Mouse (Mus musculus) adipocyte (in vitro differentiated cells): ENCODE measurements around the gene Rassf7.
"Not testable (repeated sequence)": the region's sequence is repeated elsewhere in the genome, so short reads cannot be mapped to it uniquely, and the experiment has no call there.

Experiments
- DNase-seq: peaks from one replicate; pipeline ENCODE4 v3.0.0-alpha.2; 2016; ENCODE audit warnings: low spot score

Rassf7 gene

DNA sequence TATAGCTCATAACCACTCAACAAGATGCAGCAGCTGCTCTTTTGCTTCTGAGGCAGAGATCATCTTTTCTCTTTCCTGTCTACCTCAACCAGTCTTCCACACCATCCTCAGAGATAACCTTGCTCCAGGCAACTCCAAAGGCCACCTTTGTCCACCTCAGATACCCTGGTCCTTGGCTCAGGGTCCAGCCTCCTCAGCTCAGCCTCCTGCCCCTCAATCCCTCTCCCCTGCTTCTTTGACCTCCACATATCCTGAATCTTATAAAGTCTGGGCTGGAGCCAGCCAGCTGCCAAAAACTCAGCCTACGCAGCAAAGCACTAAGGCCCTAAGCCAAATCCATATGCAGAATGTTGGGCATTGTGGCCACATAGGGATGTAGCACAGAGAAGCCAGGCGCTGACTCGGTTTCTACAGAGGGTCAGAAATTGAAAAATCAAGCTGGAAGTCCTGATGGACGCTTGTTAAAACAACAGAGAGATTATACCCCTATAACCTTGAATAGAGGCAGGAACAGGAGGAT, 7.1 kb downstream of the Rassf7 start:
- DNase-seq, result no peak

DNA sequence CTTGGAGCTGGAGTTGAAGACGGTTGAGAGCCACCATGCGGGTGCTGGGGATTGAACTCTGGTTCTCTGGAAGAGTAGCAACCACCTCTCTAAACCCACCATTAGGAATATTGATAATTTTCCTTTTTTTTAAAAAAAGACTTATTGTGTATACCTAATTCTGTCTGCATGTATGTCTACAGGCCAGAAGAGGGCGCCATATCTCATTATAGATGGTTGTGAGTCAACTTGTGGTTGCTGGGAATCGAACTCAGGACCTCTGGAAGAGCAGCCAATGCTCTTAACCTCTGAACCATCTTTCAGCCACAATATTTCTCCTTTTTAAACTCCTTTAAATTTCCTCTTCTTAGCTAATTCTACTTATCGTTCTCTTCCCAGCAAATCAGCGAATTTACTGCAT, 10.9 kb downstream of the Rassf7 start:
- no peak for DNase-seq

DNA sequence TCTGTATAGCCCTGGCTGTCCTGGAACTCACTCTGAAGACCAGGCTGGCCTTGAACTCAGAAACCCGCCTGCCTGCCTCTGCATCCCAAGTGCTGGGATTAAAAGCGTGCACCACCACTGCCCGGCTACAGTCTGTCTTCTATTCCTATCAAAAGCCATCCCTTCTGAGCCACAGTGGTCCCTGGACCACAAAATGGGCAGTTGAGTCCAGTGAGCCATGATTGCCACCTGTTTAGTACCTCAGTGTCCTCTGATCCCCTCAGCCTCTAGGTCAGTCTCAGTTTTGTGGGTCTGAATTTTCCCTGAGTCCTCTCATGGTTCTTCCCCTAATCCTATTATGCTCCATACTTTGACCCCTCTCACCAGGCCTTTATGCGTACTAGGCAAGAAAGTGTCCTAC, 12.1 kb downstream of the Rassf7 start:
- no peak for DNase-seq

DNA sequence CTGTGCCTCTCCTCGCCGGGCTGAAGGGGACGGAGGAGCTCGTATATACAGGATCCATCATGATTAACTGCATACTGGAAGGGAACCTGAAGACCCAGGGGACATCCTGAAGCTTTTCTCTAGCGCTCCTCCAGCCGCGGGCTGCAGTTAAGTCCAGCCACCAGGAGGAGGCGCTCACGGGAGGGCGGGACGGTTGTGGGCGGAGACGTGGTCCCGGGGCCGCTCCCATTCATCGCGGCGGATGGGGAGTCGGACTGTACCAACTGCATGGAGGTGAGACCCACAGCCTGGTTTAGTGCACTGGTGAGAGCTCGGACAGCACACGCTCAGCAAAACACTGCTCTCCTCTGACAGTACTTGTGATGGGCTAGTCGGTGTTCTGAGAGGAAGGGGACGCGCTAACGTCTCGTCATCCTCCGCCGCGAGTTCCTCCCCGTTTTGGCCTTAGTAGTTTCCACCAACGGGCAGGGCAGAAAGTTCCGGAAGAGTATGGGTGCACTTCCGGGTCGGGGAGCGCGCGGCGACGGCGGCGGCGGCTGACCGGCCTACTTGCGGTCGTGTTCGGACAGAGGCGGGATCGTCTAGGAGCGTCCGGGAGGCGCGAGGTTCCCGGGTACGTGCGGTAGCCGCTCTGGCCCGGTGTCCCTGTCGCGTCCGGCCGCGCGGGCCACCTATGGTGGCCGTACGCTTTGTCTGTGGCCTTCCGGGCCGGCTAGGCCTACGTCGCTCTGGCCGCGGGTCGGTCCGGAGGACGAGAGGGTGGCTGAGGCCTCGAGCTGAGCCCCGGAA, 12.8 kb downstream of the Rassf7 start, which contains the start of gene Phrf1:
Phrf1 (plus strand) TSS at position 506 of the 789 bp plus-strand sequence.
- DNase-seq, result peak; percentile 87

DNA sequence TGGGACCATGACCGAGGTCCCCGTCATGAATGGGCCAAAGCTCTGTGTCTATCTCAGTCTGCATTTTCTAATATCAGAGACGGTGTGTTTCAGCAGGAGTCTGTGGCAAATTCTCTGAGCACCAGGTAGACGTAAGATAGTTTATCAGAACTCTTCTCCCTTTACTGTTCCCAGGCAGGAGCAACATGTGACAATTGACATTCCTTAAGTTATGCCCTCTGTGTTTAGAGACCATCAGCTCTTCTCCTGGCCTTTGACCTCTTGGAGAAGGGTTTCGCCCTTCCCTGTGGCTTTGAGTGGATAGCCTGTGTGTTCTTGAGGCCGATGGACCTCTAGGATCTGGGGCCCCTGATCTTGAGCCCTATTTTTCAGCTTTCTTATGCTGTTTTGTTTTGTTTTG, 14.0 kb downstream of the Rassf7 start:
- no peak for DNase-seq

DNA sequence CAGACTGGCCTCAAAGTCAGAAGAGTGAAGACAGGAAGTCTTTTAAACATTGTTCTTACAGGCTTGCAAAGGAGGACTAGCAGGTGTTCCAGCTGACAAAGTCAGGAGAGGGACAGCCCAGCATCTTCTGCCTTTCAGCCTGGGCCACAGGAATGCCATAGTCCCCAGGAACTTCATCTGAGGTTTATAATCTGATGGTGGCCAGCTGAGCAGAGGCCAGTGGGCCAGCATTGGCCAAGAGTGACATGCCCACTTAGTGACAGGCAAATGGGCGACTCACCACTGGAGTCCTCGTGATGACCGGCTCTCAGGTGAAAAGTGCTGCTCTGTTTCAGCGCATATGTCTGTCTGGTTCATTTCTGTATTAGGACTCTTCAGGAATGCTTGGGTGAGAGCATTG, 14.9 kb downstream of the Rassf7 start:
- DNase-seq, result no peak

DNA sequence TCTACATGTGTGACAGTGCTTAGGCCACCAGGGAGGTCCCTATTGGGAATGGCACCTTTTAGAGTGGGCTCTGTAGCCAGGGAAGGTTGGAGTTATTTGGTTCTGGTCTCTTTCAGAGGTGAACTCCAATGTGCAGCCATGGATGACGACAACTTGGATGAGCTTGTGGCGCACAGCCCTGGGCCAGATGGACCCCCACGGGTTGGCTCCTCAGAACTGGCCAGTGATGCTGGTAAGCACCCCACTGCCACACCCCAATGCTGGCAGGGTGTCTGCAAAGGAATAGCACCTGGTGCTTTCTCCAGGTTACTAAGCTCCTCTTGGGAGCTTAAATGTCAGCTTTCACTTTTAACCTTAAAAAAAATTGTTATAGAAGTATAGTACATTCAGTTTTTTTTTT, 15.5 kb downstream of the Rassf7 start:
- no peak for DNase-seq

DNA sequence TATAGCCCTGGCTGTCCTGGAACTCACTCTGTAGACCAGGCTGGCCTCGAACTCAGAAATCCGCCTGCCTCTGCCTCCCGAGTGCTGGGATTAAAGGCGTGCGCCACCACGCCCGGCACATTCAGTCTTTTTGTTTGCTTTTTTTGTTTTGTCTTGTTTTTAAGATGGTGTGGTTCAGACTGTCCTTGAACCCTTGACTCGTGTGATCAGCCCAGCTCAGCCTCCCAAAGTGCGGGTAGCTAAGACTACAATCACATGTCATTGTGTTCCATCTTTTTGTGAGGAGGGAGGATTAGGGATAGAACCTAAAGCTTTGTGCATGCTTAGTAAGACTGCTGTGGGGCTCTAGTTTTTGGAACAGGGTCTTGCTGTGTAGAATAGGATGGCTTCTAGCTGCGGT, 15.9 kb downstream of the Rassf7 start:
- DNase-seq, result no peak

DNA sequence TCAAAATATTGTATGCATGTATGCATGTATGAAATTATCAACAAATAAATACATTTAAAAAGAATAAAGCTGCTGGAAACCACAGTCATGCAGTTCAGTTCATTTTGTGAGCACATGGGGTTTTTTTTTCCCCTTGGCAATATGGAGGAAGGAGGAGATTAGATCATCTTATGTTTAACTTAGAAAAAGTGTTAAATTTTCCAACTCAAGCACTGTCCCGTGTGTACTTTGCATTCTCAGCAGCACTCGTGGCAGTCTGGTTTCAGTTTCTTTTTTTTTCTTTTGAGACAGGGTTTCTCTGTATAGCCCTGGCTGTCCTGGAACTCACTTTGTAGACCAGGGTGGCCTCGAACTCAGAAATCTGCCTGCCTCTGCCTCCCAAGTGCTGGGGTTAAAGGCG, 34.8 kb downstream of the Rassf7 start:
- DNase-seq, result not testable (repeated sequence)

DNA sequence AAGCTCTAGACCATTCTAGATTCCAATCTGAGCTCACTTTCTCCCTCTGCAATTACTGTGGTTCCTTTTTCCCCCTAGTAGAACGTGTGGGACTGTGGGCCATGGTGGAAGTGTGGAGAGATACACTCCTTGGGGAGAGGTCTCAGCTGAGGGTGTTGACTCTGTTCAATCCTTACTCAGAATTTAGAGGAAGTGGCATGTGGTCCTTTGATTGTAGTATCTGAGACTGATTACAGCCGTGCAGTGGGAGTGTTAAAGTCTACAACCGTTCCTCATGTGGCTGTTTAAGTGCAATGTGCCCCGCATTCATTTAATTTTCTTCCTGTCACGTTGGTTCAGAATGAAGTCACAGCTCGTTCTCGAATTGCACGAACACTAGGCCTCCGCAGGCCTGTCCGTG, 40.5 kb downstream of the Rassf7 start:
- no peak for DNase-seq

DNA sequence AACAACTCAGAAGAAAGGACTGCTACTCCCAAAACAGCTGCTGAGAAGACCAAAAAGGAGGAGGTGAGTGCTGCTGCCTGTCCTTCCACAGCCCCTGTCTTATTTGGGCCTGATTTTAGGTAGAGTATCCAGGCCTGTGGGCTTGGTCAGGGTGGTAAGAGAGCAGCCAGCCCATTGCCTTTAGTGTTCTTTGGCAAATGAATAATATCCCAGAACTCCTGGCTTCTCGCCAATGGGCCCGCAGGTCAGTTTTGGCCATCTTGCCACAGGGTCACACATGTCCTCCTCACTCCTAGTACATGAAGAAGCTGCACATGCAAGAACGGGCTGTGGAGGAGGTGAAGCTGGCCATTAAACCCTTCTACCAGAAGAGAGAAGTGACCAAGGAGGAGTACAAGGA, 45.8 kb downstream of the Rassf7 start:
- peak; percentile 68 for DNase-seq

DNA sequence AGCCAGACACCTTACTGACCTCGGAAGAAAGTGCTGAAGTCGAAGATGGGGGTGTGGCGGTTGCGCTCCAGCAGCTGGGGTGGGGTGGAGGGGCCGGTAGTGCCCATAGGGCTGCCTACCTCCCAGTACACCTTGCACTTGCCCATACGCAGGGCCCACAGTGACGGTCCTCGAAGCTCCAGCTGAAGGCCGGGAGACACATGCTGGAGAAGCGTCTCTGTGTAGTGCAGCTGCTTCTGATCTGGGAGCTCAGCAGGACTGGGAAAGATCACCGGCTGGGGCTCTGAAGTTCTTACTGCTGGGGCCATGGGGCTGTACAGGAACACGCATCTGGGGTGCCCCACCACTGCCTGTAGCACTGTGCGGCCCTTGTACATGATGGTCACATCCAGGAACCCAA, 48.0 kb downstream of the Rassf7 start:
- no peak for DNase-seq

DNA sequence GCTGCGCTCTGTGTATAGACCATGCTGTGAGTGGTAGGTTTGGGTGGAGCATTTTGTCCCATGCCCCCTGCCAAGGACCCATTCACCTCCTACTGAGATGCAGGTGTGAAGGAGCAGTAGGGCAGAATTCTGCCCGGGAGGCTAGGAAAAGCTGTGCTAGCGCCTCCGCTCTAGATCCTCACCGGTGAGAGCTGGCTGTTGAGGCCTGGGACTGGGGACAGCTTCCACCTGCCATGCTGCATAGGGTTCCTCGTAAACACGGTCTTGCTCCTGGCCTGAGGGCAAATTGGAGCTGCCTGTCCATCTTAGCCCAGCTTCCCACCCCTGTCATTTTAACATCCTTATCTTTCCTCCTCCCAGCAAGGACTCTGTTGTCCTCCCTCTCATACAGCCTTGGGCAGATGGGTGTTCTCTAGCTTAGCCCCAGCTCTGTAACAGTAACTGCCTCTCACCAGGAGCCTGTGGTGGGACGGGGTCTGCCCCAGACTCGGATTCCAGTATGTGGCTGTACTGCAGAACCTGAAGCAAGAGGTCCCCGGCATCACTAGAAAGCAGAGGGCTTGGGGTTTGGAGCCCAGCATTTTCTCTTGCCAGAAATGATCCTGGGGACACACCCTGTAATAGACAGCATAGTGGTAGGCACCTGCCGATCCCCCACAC, 48.5 kb downstream of the Rassf7 start:
- DNase-seq, result no peak

DNA sequence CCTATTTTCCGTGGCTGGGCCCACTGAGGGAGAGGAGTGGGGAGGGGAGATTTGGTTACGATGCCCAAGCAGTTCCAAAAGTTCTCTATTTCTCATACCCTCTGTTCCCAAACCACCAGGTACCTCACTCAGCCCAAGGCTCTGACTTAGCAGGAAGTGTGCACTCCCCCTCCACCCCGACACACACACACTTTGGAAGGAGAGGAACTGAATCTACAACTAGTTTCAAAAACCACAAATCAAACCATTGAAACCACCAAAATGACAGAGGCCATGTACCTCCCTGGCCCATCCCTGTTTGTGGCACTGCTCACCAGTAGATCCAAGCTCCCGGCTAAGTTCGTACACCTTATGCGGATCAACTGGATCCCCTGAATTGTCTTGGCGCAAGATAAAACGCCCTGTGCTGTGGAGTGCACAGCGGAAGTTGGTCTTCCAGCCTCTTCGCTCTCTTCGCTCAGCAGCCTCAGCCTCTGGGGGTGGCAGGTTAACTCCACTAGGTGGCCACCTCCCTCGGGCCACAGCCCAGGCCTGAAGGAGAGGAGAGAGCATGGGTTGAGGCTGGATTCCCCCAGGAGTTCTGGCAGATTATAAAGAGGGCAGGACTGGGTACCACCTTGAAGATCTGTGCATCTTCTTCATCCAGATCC, 49.2 kb downstream of the Rassf7 start:
- DNase-seq, result no peak

DNA sequence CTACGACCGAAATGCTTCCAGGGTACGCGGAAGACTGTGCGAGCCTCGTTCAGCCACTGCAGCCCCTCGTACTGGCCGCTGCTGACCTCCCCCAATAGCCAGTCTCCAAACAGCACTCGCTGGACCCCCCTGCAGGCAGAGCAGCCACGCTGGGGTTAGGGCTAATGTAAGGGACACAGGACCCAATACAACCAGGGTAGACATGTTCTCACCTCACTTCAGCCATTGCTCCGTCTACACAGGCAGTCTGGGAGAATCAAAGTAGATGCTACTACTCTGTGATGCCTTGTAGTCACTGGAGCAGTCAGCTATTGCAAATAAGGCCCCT, 49.7 kb downstream of the Rassf7 start:
- no peak for DNase-seq

DNA sequence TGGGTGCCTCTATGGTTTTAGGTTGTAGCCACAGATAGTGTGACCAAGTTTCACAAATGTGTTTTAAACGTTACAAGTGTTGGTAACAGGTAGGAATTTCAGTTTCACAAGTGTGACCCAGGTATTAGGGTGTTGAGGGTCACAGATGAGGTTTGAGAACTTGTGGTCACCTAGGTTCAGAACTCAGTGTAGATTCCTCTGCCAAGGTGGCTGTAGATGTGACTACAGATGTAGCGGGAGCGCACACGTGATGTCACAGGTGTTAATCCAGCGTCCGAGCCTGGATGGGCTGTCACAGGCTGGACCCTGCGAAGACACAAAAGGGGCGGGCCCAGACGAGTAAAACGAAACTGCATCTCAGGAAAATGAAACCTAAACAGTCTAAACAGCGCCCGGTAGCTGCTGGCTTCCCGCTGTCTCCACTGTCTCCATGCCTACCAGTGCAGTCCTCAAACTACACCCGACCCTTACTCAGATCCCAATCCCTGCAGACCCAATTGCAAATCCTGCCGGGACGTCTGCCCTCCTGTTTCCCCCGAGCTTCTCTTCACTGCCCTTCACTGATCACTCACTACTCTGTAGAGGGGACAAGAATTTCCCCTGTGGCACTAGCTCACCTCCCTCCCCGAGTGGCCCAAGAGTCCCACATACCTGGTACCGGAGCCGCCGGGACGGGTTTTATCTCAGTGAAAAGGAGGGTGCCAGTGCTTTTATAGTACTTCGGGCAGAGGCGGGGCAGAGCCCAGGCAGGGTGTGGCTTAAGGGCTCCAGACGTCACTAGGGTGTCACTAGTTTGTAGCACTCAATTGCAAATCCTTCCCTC, 50.3 kb downstream of the Rassf7 start, which contains the start of gene Irf7:
Irf7 (minus strand) TSS at position 743 of the 823 bp plus-strand sequence.
- DNase-seq, result peak; percentile 73
